Mouse (Mus musculus) heart, postnatal 0 days (tissue): ENCODE measurements at regions not wholly inside any gene's neighbourhood (a gene's known extent, or its start where the extent isn't known, plus 50 kb on each side); places are given as distances from the start of the nearest gene placed in this dataset.

Experiments
- CTCF ChIP-seq: IDR thresholded peaks from 2 replicates; pipeline ENCODE4 v1.5.1; 2016; ENCODE audit warnings: antibody characterized with exemption, control low read depth, low read depth
- EP300 ChIP-seq: IDR thresholded peaks from 2 replicates; pipeline ENCODE4 v1.6.1; 2016; ENCODE audit warnings: antibody characterized with exemption, low read depth

GRCm38 (mm10) chr10:27985068-27985467, 89.6 kb upstream of the Ptprk start:
- TF ChIP-seq EP300 (no peak), CTCF (no peak)
